Mouse (Mus musculus) heart, embryonic 13.5 days (tissue): ENCODE measurements at regions not wholly inside any gene's neighbourhood (a gene's known extent, or its start where the extent isn't known, plus 50 kb on each side); places are given as distances from the start of the nearest gene placed in this dataset.

Experiments used
- ATAC-seq: fragments of 200-750 bp; cut with Nextera tagmentation; 2 replicates; pipeline ENCODE4 v1.8.0; 2017; ENCODE audit warnings: moderate TSS enrichment; ENCODE audit not compliant: insufficient number of reproducible peaks, low FRiP score, low TSS enrichment; ENCODE audit errors: extremely low read depth
- H3K27ac ChIP-seq: fragments of 300-500 bp; sonication (generic); replicated peaks from 2 replicates; pipeline ENCODE4 v1.5.1; 2015; ENCODE audit warnings: moderate library complexity, mild to moderate bottlenecking, inconsistent platforms
- H3K27me3 ChIP-seq: fragments of 300-500 bp; sonication (generic); replicated peaks from 2 replicates; pipeline ENCODE4 v1.6.1; 2015; ENCODE audit warnings: mild to moderate bottlenecking, inconsistent platforms
- H3K36me3 ChIP-seq: fragments of 300-500 bp; sonication (generic); 2 replicates; pipeline ENCODE4 v1.6.1; 2015; ENCODE audit warnings: mild to moderate bottlenecking, inconsistent platforms
- H3K4me1 ChIP-seq: fragments of 300-500 bp; sonication (generic); 2 replicates; pipeline ENCODE4 v1.6.1; 2015; ENCODE audit warnings: inconsistent platforms
- H3K4me2 ChIP-seq: fragments of 300-500 bp; sonication (generic); 2 replicates; pipeline ENCODE4 v1.6.1; 2015; ENCODE audit warnings: inconsistent platforms, mild to moderate bottlenecking, moderate library complexity
- H3K4me3 ChIP-seq: fragments of 300-500 bp; sonication (generic); 2 replicates; pipeline ENCODE4 v1.5.1; 2015; ENCODE audit warnings: moderate library complexity, mild to moderate bottlenecking, inconsistent platforms
- H3K9ac ChIP-seq: fragments of 300-500 bp; sonication (generic); 2 replicates; pipeline ENCODE4 v1.6.1; 2015; ENCODE audit warnings: inconsistent platforms, mild to moderate bottlenecking, moderate library complexity
- H3K9me3 ChIP-seq: fragments of 300-500 bp; sonication (generic); 2 replicates; pipeline ENCODE4 v1.6.1; 2016; ENCODE audit warnings: inconsistent platforms
- WGBS: fragments of 180-500 bp; shearing (Covaris S2); methylation state at CpG from one replicate; pipeline ENCODE4 v1.1.7; 2015; ENCODE audit warnings: mixed read lengths; 5-methylcytosine and 5-hydroxymethylcytosine counted together

DNA sequence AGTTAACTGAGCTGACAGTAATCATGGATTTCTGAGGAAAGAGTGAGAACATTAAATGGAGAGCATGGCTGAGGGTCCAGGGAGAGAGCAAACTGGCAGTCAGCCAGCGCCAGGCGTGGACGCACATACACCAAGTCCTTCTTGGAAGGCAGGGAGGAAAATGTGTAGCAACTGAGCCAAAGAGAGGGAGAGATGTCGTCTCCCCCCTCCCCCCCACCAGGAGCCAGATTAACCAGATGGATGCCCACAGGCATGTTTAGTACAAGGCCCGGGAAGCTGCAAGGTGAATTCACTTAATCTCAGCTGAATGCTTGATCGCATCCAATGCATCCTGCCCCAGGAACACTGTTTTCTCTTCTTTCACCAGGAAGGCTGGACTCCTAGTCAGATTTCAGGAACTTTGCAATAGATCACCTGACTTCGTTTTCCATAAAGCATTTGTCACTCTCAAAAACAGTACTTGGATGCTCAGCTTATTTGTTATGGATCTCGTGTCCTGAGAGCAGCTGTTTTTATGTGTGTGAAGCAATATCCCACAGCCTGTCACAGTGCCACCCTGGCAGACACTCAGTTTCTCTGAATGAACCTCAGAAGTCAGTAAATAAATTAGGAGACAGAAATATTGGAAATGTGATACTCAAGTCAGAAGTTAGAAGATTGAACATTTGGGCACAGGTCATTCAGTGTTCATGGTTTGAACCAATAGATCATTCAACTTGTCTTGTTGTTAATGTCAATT, 127.1 kb upstream of the Nampt start:
- 56% methylated on average over 8 of the region's 8 CpGs for WGBS
- Histone ChIP-seq H3K36me3 (no peaks in the 10 kb centered on the region), H3K27me3 (no peaks in the 10 kb centered on the region), H3K4me1 (peaks cover 3% of the 10 kb centered on the region; the same call in 1 of the 2 replicates), H3K9ac (no peak overlapping the region), H3K4me2 (no peak overlapping the region), H3K9me3 (no peaks in the 10 kb centered on the region), H3K4me3 (no peak overlapping the region), H3K27ac (no peak overlapping the region)
- ATAC-seq = no peak

DNA sequence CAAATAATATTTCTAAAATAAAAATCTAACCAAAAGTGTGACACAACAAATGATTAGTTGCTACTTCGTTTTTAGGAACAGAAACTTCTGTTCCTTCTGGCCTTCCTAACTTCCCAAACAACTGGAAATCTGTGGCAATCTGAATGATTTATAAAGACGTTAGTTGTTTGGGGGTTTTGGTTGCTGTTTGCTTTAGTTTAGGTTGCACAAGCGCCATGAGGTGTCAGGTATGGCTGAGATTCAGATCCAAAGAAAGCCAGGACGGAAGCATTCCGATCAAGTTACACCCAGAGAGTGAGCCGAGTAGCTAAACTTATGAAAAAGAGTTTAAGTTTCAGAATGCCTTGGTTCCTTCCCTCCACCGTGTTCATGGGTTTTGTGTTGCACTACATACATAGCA, 126.4 kb upstream of the Nampt start:
- WGBS = 77% methylated on average over 7 of the region's 7 CpGs
- no peaks in the 10 kb centered on the region for H3K36me3 ChIP-seq
- no peak overlapping the region for H3K4me2 ChIP-seq
- no peak overlapping the region for H3K9ac ChIP-seq
- no peaks in the 10 kb centered on the region for H3K27me3 ChIP-seq
- no peak for ATAC-seq
- no peaks in the 10 kb centered on the region for H3K9me3 ChIP-seq
- no peak overlapping the region for H3K4me3 ChIP-seq
- H3K4me1 ChIP-seq = peaks cover 3% of the 10 kb centered on the region; the same call in 1 of the 2 replicates
- H3K27ac ChIP-seq = no peak overlapping the region

DNA sequence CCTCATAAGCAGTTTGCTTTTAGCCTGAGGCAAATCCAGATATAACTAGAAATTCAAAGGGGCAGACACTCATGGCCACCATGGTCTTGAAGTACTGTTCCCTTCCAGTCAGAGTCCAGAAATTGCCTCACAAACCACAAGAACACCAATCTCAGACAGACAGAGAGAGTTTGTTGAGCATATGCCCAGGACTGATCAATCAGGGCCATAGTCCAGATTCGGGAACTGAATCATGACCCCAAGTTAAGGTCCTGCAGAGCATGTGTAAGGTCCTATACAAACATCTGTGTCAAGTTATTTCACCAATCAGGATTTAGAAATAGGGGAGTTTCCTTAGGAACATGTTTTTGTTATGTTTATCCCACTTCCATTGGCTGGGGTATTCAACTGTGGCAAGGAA, 125.7 kb upstream of the Nampt start:
- no peaks in the 10 kb centered on the region for H3K36me3 ChIP-seq
- H3K4me2 ChIP-seq = no peak overlapping the region
- no peak overlapping the region for H3K27ac ChIP-seq
- H3K4me3 ChIP-seq = no peak overlapping the region
- H3K4me1 ChIP-seq = peaks cover 3% of the 10 kb centered on the region; the same call in 1 of the 2 replicates
- WGBS = 64% methylated on average over 1 of the region's 1 CpGs
- no peaks in the 10 kb centered on the region for H3K9me3 ChIP-seq
- ATAC-seq = no peak
- no peak overlapping the region for H3K9ac ChIP-seq
- H3K27me3 ChIP-seq = no peaks in the 10 kb centered on the region

GRCm38 (mm10) chr12:32696832-32697231, 122.5 kb upstream of the Nampt start:
- H3K9ac ChIP-seq = no peak overlapping the region
- H3K4me1 ChIP-seq = peaks cover 3% of the 10 kb centered on the region; the same call in 1 of the 2 replicates
- no peaks in the 10 kb centered on the region for H3K9me3 ChIP-seq
- H3K27me3 ChIP-seq = no peaks in the 10 kb centered on the region
- 79% methylated on average over 2 of the region's 2 CpGs for WGBS
- H3K4me2 ChIP-seq = no peak overlapping the region
- no peak overlapping the region for H3K4me3 ChIP-seq
- ATAC-seq = no peak
- no peak overlapping the region for H3K27ac ChIP-seq
- H3K36me3 ChIP-seq = no peaks in the 10 kb centered on the region

- H3K27ac ChIP-seq = no peak overlapping the region
- H3K9me3 ChIP-seq = no peaks in the 10 kb centered on the region
- H3K4me1 ChIP-seq = no peaks in the 10 kb centered on the region
- H3K9ac ChIP-seq = no peak overlapping the region
- no peak for ATAC-seq
- H3K4me2 ChIP-seq = no peak overlapping the region
- no peaks in the 10 kb centered on the region for H3K36me3 ChIP-seq
- no peak overlapping the region for H3K4me3 ChIP-seq
- no peaks in the 10 kb centered on the region for H3K27me3 ChIP-seq
- 75% methylated on average over 10 of the region's 10 CpGs for WGBS
Measured at GRCm38 (mm10) chr12:32709188-32709587, 110.2 kb upstream of the Nampt start.

- no peaks in the 10 kb centered on the region for H3K27me3 ChIP-seq
- no peak overlapping the region for H3K4me3 ChIP-seq
- no peak for ATAC-seq
- no peaks in the 10 kb centered on the region for H3K36me3 ChIP-seq
- 49% methylated on average over 5 of the region's 5 CpGs for WGBS
- no peaks in the 10 kb centered on the region for H3K9me3 ChIP-seq
- H3K4me2 ChIP-seq = no peak overlapping the region
- peaks cover 13% of the 10 kb centered on the region for H3K4me1 ChIP-seq
- no peak overlapping the region for H3K27ac ChIP-seq
- no peak overlapping the region for H3K9ac ChIP-seq
Measured at GRCm38 (mm10) chr12:32717129-32717921, 102.0 kb upstream of the Nampt start.

DNA sequence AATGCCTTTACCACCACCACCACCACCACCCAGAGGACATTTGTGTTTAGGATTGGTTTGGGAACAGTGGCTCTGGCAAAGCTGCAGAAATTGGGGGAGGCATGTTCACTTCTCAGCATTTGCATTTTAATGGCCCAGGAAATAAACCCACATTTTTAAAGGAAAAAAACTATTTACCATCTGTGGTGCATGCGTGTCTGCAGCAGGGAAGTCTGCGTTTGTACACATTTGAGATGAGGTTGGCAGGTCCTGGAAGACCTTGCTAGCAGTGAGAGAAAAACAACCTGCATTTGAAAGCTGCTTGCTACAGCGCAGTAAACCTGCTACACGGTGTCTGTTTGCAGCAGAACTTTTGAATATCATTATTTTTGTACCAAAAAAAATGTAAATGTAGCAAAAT, 100.1 kb upstream of the Nampt start:
- Histone ChIP-seq H3K9me3 (no peaks in the 10 kb centered on the region), H3K27me3 (no peaks in the 10 kb centered on the region), H3K4me3 (no peak overlapping the region), H3K36me3 (no peaks in the 10 kb centered on the region), H3K4me1 (peaks cover 13% of the 10 kb centered on the region), H3K4me2 (no peak overlapping the region), H3K27ac (no peak overlapping the region), H3K9ac (no peak overlapping the region)
- no peak for ATAC-seq
- WGBS = 88% methylated on average over 4 of the region's 4 CpGs

DNA sequence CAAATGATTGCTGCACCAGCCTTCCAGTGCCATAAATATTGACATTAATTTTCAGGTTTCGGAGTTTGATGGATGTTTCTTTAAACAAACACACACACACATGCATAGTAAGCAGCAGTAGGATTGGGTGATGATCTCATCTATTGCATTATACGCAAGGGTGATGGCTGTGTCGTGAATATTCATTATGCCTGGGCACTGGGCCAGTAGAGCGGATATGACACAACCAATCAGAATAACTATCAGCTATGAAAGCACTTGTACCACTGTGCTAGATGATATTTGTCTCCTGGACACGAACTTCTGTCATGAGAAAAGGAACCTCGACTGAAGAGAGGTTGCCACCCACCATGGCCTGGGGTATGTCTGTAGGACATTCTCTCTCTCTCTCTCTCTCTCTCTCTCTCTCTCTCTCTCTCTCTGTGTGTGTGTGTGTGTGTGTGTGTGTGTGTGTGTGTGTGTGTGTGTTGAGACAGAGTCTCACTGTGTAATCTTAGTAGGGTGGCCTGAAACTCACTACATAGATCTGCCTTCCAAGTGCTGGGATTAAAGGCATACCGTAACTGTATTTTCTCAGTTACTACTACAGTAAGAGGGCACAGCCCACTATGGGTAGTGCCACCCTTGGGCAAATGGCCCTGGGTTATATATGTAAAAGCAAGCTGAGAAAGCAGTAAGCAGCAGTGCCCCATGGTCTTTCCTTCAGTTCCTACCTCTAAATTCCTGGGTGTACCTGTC, 94.7 kb upstream of the Nampt start:
- 55% methylated on average over 7 of the region's 7 CpGs for WGBS
- no peak for ATAC-seq
- no peaks in the 10 kb centered on the region for H3K36me3 ChIP-seq
- H3K27me3 ChIP-seq = no peaks in the 10 kb centered on the region
- H3K27ac ChIP-seq = no peak overlapping the region
- H3K9me3 ChIP-seq = peaks cover 4% of the 10 kb centered on the region; the same call in 1 of the 2 replicates
- H3K9ac ChIP-seq = no peak overlapping the region
- H3K4me1 ChIP-seq = no peaks in the 10 kb centered on the region
- H3K4me3 ChIP-seq = no peak overlapping the region
- no peak overlapping the region for H3K4me2 ChIP-seq

DNA sequence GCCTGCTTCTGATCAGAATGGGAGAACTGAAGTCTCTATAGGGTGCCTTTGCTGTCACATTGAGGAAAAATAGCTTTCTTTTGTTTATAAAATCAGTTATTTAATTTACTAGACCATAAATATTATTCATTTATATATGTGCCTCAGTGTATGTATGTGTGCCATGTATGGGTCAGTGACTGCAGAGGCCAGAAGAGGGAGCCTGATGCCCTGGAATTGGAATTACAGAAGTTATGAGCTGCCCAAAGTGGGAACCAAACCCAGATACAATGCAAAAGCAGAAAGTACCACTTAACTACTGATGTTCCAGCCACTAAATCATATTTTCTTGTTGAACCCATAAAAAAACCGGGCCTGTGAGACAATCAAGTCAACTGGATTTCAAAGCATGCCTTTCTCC, 91.8 kb upstream of the Nampt start:
- WGBS = 64% methylated on average over 1 of the region's 1 CpGs
- no peak for ATAC-seq

GRCm38 (mm10) chr12:32728425-32728824, 90.9 kb upstream of the Nampt start:
- Histone ChIP-seq H3K9me3 (peaks cover 4% of the 10 kb centered on the region; the same call in 1 of the 2 replicates), H3K4me1 (no peaks in the 10 kb centered on the region), H3K27ac (no peak overlapping the region), H3K9ac (no peak overlapping the region), H3K4me3 (no peak overlapping the region), H3K4me2 (no peak overlapping the region), H3K36me3 (no peaks in the 10 kb centered on the region), H3K27me3 (no peaks in the 10 kb centered on the region)
- no peak for ATAC-seq
- 79% methylated on average over 10 of the region's 10 CpGs for WGBS

More for the DNA sequence above, 91.8 kb upstream of the Nampt start:
- Histone ChIP-seq H3K9me3 (peaks cover 4% of the 10 kb centered on the region; the same call in 1 of the 2 replicates), H3K9ac (no peak overlapping the region), H3K4me2 (no peak overlapping the region), H3K36me3 (no peaks in the 10 kb centered on the region), H3K27ac (no peak overlapping the region), H3K4me1 (no peaks in the 10 kb centered on the region), H3K27me3 (no peaks in the 10 kb centered on the region), H3K4me3 (no peak overlapping the region)

DNA sequence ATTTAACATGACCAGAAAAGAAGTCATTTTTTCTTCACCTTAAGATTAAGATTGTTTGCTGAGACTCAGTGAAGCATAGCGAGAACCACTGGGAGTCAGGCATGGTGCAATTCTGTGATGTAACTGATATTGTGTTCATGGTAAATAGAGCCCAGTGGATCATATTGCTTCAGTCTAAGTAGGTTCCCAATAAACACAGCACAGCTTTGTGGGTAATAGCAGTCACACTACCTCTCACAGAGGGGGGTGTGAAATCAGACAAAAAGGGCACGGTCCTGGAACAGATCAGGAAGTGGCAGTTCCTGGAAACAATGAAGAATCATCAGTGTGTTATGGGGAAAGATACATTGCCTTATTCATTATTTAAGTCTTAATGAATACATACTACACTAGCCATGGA, 84.1 kb upstream of the Nampt start:
- no peak overlapping the region for H3K4me3 ChIP-seq
- no peak overlapping the region for H3K27ac ChIP-seq
- no peaks in the 10 kb centered on the region for H3K9me3 ChIP-seq
- no peaks in the 10 kb centered on the region for H3K27me3 ChIP-seq
- ATAC-seq = no peak
- no peak overlapping the region for H3K4me2 ChIP-seq
- no peak overlapping the region for H3K9ac ChIP-seq
- H3K4me1 ChIP-seq = no peaks in the 10 kb centered on the region
- no peaks in the 10 kb centered on the region for H3K36me3 ChIP-seq
- 70% methylated on average over 2 of the region's 2 CpGs for WGBS
